Mouse (Mus musculus): Measurements from ENCODE around the gene Tmem202.

DNA sequence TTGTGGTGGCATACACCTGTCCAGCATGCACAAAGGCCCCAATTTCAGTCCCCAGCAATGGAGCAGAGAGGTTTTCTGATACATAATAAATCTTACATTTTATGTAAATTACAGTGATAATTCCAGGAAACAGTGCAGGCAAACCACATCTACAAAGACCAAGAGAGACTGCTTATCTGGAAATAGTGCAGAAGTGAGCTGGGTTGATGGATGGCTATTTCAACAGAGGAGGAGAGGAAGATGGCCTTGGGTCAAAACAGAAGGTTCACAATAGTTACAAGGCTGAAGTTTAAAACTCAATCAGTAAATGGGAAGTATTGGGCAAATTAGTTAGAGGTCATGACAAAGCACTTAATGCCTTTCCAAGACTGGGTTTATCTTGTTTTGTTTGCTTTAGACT is 52.3 kb downstream of the Tmem202 start:
- TF ChIP-seq SIN3A (IDR thresholded peaks at IDR 0.05; ENCODE audit: low read length) (no peak; the same call in 1 of the 2 replicates), ZKSCAN1 (IDR thresholded peaks at IDR 0.05; ENCODE audit: borderline replicate concordance, low read depth, low read length) (no peak), TCF12 (IDR thresholded peaks at IDR 0.05; ENCODE audit: low read depth, low read length) (no peak), CHD2 (IDR thresholded peaks at IDR 0.05; ENCODE audit: low read length) (no peak), CTCF (conservative IDR thresholded peaks at IDR 0.05 in 1 of 2, IDR thresholded peaks at IDR 0.05 in 1 of 2; ENCODE audit: low read depth in 2 of 2, low read length in 2 of 2) (no peak)
